Mouse (Mus musculus) embryonic facial prominence, embryonic 15.5 days (tissue): ENCODE data around the gene Cacnb4. TPM values are rescaled to one million over a fixed set of nuclear protein-coding genes. Genes with fewer than 3 reads are reported as not detected.
A peak's percentile ranks its signal among the peaks of the same experiment; 100 is the strongest.

Experiments
- ATAC-seq: fragments of 200-750 bp; cut with Nextera tagmentation; 2 replicates; pipeline ENCODE4 v1.8.0; 2017; ENCODE audit warnings: low read depth, moderate TSS enrichment; ENCODE audit not compliant: insufficient number of reproducible peaks, low FRiP score, low TSS enrichment
- H3K27ac ChIP-seq: fragments of 300-500 bp; sonication (generic); replicated peaks from 2 replicates; pipeline ENCODE4 v1.5.1; 2015; ENCODE audit warnings: mild to moderate bottlenecking, inconsistent platforms
- H3K27me3 ChIP-seq: fragments of 300-500 bp; sonication (generic); 2 replicates; pipeline ENCODE4 v1.6.1; 2015; ENCODE audit warnings: inconsistent platforms
- H3K36me3 ChIP-seq: fragments of 300-500 bp; sonication (generic); 2 replicates; pipeline ENCODE4 v1.6.1; 2015; ENCODE audit warnings: mild to moderate bottlenecking, inconsistent platforms
- H3K4me1 ChIP-seq: fragments of 300-500 bp; sonication (generic); 2 replicates; pipeline ENCODE4 v1.6.1; 2015; ENCODE audit warnings: inconsistent platforms
- H3K4me2 ChIP-seq: fragments of 300-500 bp; sonication (generic); replicated peaks from 2 replicates; pipeline ENCODE4 v1.6.1; 2015; ENCODE audit warnings: mild to moderate bottlenecking, inconsistent platforms
- H3K4me3 ChIP-seq: fragments of 300-500 bp; sonication (generic); replicated peaks from 2 replicates; pipeline ENCODE4 v1.5.1; 2015; ENCODE audit warnings: mild to moderate bottlenecking, inconsistent platforms
- H3K9ac ChIP-seq: fragments of 300-500 bp; sonication (generic); 2 replicates; pipeline ENCODE4 v1.6.1; 2015; ENCODE audit warnings: inconsistent platforms
- H3K9me3 ChIP-seq: fragments of 300-500 bp; sonication (generic); replicated peaks from 2 replicates; pipeline ENCODE4 v1.6.1; 2016; ENCODE audit warnings: inconsistent platforms
- WGBS: fragments of 180-500 bp; shearing (Covaris S2); methylation state at CpG from one replicate; pipeline ENCODE4 v1.1.7; 2015; 5-methylcytosine and 5-hydroxymethylcytosine counted together
- polyA plus RNA-seq: library from polyadenylated mRNA; unstranded; fragments of >200 nt; fragmentation: Nextera tagmentation; extraction: Ambion mirVana; gene quantifications from 2 replicates; pipeline ENCODE4 v1.2.1, GENCODE M21; 2015

Cacnb4 gene
- polyA plus RNA-seq, 1 experiment from 2014 or later = 2.2 TPM

DNA sequence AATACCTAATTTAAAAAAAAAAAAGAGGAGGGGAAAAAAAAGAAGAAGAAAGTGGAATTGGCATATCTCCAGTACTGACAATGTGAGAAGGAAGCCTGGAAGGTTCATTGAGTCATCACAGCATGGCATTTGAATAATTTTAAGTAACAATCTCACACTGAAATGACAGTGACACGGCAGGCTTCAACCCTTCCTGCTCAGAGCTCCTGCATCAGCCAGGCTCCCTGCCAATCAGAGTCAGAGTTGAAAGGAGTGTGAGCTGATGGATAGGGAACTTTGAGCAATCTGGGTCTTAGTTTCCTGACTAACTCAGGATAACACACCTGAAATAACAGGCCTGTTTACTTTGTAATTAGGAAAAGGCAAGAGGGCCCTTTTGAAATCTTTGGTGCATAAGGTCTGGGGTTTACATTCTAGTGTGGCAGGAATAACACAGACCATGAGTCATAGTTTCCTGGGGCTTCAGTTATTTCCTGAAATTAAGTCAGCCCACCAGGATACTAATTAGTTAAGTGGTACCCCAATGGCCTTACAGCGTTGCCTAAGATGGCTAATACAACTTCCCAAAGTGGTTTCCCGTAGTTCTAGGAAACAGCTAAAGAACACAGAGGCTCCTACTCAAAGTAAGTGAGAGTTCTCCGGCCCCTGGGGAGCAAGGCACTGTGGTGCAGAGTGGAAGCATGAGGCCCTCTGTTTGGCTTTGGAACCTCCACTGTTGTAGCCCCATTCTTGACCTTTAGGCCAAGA is 204.9 kb downstream of the Cacnb4 start:
- no peak for ATAC-seq
- Histone ChIP-seq H3K9ac (no peak overlapping the region), H3K36me3 (no peaks in the 10 kb centered on the region), H3K4me1 (no peaks in the 10 kb centered on the region), H3K27ac (no peak overlapping the region), H3K4me2 (no peak overlapping the region), H3K4me3 (no peak overlapping the region), H3K27me3 (no peaks in the 10 kb centered on the region), H3K9me3 (no peaks in the 10 kb centered on the region)
- WGBS = 27% methylated on average over 4 of the region's 4 CpGs

DNA sequence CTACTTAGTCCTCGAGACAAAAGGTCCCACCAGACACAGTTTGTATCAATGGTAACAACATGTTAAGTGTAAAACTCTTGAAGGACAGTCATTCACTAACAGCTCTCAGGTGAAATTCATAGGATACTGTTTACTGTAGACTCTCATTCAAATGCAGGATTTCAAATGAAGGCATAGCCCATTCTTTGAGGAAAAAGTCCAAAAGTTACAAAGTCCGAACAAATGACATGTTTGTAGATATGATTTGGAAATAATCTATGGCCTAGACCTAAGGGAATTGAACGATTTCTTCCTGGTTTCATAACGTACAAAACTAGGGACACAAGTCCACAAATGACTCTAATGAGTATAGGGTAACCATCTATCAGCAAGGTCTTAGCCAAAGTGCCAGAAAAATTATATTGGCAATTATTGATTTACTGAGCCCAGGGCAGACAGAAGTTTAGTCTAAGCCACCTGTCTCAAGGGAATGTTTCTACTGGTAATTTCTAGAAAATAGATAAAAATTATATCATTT is 206.5 kb downstream of the Cacnb4 start:
- WGBS = 87% methylated on average over 4 of the region's 4 CpGs

DNA sequence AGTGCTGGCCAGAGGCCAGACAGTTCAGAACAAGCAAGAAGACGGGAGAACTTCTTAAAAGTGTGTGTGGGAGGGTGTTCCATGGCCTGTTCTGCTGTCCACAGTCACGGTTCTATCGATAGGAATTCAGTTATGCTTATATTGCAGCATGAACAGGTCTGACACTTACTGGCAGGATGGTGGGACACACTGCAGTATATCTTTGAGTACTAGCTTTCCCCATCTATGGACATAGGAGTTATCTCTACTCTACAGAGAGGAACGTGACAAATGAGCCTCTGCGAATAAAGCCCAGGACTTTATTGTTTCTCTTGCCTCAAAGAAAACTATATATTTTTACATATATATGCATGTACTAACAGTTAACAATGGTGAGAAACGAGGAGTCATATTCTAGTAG is 209.0 kb downstream of the Cacnb4 start:
- Histone ChIP-seq H3K27ac (no peak overlapping the region), H3K9ac (no peak overlapping the region), H3K4me3 (no peak overlapping the region), H3K4me1 (no peaks in the 10 kb centered on the region), H3K27me3 (no peaks in the 10 kb centered on the region), H3K36me3 (no peaks in the 10 kb centered on the region), H3K4me2 (no peak overlapping the region), H3K9me3 (no peaks in the 10 kb centered on the region)
- WGBS = 77% methylated on average over 6 of the region's 6 CpGs
- no peak for ATAC-seq

More for the DNA sequence above, 206.5 kb downstream of the Cacnb4 start:
- H3K4me2 ChIP-seq = no peak overlapping the region
- H3K4me1 ChIP-seq = no peaks in the 10 kb centered on the region
- no peak for ATAC-seq
- no peaks in the 10 kb centered on the region for H3K36me3 ChIP-seq
- H3K27me3 ChIP-seq = no peaks in the 10 kb centered on the region
- H3K9ac ChIP-seq = no peak overlapping the region
- no peak overlapping the region for H3K27ac ChIP-seq
- H3K4me3 ChIP-seq = no peak overlapping the region
- no peaks in the 10 kb centered on the region for H3K9me3 ChIP-seq

DNA sequence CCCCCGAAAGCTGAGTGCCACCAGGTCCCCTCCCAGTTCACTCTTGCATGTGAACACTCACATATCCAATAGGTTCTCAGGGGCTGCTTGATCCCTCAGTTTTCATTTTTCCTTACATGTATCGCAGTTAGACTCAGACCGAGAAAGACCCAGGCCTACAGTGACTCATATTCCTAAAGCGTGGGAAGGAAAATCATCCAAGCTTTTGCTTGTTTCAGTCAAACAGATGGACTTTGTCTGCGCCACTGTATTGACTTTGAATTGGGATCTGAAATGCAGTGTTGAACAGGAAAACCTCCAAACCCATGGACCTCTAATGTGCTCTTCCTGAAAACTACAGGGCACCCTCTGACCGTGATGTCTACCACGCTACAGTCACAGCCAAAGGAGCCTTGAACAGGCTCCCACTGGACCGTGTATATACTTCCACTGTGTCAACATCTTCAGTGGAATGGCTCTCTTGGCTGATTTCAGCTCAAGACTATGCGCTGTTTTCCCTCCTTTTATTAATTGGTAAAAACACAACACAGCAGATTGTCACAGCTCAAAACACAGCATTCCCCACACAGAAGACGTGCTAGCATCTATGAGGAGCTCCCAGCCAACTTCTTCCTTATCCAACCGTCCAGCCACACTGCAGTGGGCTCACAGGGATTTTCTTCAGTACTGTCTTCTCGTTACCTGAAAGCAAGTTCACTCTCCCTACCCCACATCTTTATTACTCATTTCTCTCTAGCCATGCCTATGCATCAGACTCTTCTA is 215.2 kb downstream of the Cacnb4 start:
- no peak for ATAC-seq
- H3K9ac ChIP-seq = no peak overlapping the region
- no peaks in the 10 kb centered on the region for H3K9me3 ChIP-seq
- no peak overlapping the region for H3K27ac ChIP-seq
- no peaks in the 10 kb centered on the region for H3K27me3 ChIP-seq
- 90% methylated on average over 12 of the region's 12 CpGs for WGBS
- H3K4me2 ChIP-seq = no peak overlapping the region
- no peak overlapping the region for H3K4me3 ChIP-seq
- H3K36me3 ChIP-seq = no peaks in the 10 kb centered on the region
- H3K4me1 ChIP-seq = no peaks in the 10 kb centered on the region

- Histone ChIP-seq H3K36me3 (no peaks in the 10 kb centered on the region), H3K9me3 (no peaks in the 10 kb centered on the region), H3K27ac (no peak overlapping the region), H3K4me3 (no peak overlapping the region), H3K4me2 (no peak overlapping the region), H3K9ac (no peak overlapping the region), H3K27me3 (no peaks in the 10 kb centered on the region), H3K4me1 (no peaks in the 10 kb centered on the region)
- 40% methylated on average over 7 of the region's 7 CpGs for WGBS
- peak; percentile 65 for ATAC-seq
These were observed 220.8 kb downstream of the Cacnb4 start for GRCm38 (mm10) chr2:52455606-52456479.

GRCm38 (mm10) chr2:52449818-52450217 is 226.8 kb downstream of the Cacnb4 start:
- Histone ChIP-seq H3K27ac (no peak overlapping the region), H3K36me3 (no peaks in the 10 kb centered on the region)

GRCm38 (mm10) chr2:52448916-52449315 is 227.7 kb downstream of the Cacnb4 start:
- H3K27me3 ChIP-seq = no peaks in the 10 kb centered on the region
- ATAC-seq = no peak
- WGBS = 45% methylated on average over 1 of the region's 1 CpGs

More at GRCm38 (mm10) chr2:52449818-52450217, 226.8 kb downstream of the Cacnb4 start:
- Histone ChIP-seq H3K4me1 (no peaks in the 10 kb centered on the region), H3K4me2 (no peak overlapping the region), H3K9ac (no peak overlapping the region), H3K9me3 (no peaks in the 10 kb centered on the region), H3K4me3 (no peak overlapping the region), H3K27me3 (no peaks in the 10 kb centered on the region)
- ATAC-seq = no peak
- WGBS = 83% methylated on average over 8 of the region's 8 CpGs

GRCm38 (mm10) chr2:52446648-52447047 is 230.0 kb downstream of the Cacnb4 start:
- Histone ChIP-seq H3K9me3 (no peaks in the 10 kb centered on the region), H3K4me2 (no peak overlapping the region), H3K4me3 (no peak overlapping the region), H3K27me3 (no peaks in the 10 kb centered on the region), H3K36me3 (no peaks in the 10 kb centered on the region), H3K4me1 (0 out of 2 replicates have a peak, but pooled peaks cover under 1% of the 10 kb centered on the region), H3K27ac (no peak overlapping the region), H3K9ac (no peak overlapping the region)
- 79% methylated on average over 5 of the region's 5 CpGs for WGBS
- ATAC-seq = no peak

More at GRCm38 (mm10) chr2:52448916-52449315, 227.7 kb downstream of the Cacnb4 start:
- no peak overlapping the region for H3K9ac ChIP-seq
- no peak overlapping the region for H3K4me3 ChIP-seq
- H3K4me1 ChIP-seq = no peaks in the 10 kb centered on the region
- no peak overlapping the region for H3K27ac ChIP-seq
- no peak overlapping the region for H3K4me2 ChIP-seq
- no peaks in the 10 kb centered on the region for H3K9me3 ChIP-seq
- no peaks in the 10 kb centered on the region for H3K36me3 ChIP-seq

- Histone ChIP-seq H3K27me3 (no peaks in the 10 kb centered on the region), H3K4me3 (no peak overlapping the region), H3K4me2 (peak overlapping the region; percentile 22; the same call in 1 of the 2 replicates), H3K4me1 (peaks cover 11% of the 10 kb centered on the region; the same call in 1 of the 2 replicates), H3K9me3 (no peaks in the 10 kb centered on the region), H3K27ac (0 out of 2 replicates have a peak overlapping the region, but pooled peaks have one; percentile 44), H3K36me3 (no peaks in the 10 kb centered on the region), H3K9ac (no peak overlapping the region)
- WGBS = 23% methylated on average over 5 of the region's 5 CpGs
- ATAC-seq = no peak
These were observed 234.5 kb downstream of the Cacnb4 start for GRCm38 (mm10) chr2:52442125-52442524.

- no peak for ATAC-seq
- 62% methylated on average over 4 of the region's 4 CpGs for WGBS
- Histone ChIP-seq H3K9ac (no peak overlapping the region), H3K4me2 (no peak overlapping the region), H3K36me3 (no peaks in the 10 kb centered on the region), H3K4me3 (no peak overlapping the region), H3K4me1 (peaks cover 11% of the 10 kb centered on the region; the same call in 1 of the 2 replicates), H3K27me3 (no peaks in the 10 kb centered on the region), H3K27ac (no peak overlapping the region), H3K9me3 (no peaks in the 10 kb centered on the region)
These were observed 236.1 kb downstream of the Cacnb4 start for GRCm38 (mm10) chr2:52440420-52441015.
